Mouse (Mus musculus) heart, postnatal 0 days (tissue): ENCODE data around the gene Rrbp1.

Experiments used
- CTCF ChIP-seq: IDR thresholded peaks from 2 replicates; pipeline ENCODE4 v1.5.1; 2016; ENCODE audit warnings: antibody characterized with exemption, control low read depth, low read depth
- EP300 ChIP-seq: IDR thresholded peaks from 2 replicates; pipeline ENCODE4 v1.6.1; 2016; ENCODE audit warnings: antibody characterized with exemption, low read depth

- TF ChIP-seq CTCF, result no peak
- no peak for TF ChIP-seq EP300
Measured at GRCm38 (mm10) chr2:143912199-143912598, 98.9 kb downstream of the Rrbp1 start.
